Mouse (Mus musculus): ENCODE results near the gene Adra1d. TPM values are rescaled to one million over a fixed set of nuclear protein-coding genes. Genes with fewer than 3 reads are reported as not detected.

Gene Adra1d
- total and polyA plus RNA-seq, 2 experiments from 2014 or later: 0.52 to 6.7 TPM

- DNase-seq (ENCODE audit: low spot score) (no peak), ATAC-seq (ENCODE audit: insufficient read depth, low read depth) (no peak)
- Histone ChIP-seq H3K4me1 (ENCODE audit: control insufficient read depth, insufficient read depth) (peaks cover 37% of the 10 kb centered on the region), H3K4me3 (ENCODE audit: low read depth, low read length) (no peak overlapping the region), H3K36me3 (replicated peaks; ENCODE audit: control insufficient read depth, insufficient read depth, low read length) (no peaks in the 10 kb centered on the region), H3K27me3 (ENCODE audit: control insufficient read depth, insufficient read depth, low read length) (no peaks in the 10 kb centered on the region), H3K4me2 (ENCODE audit: low read depth, low read length) (no peak overlapping the region), H3K9ac (replicated peaks; ENCODE audit: low read depth, low read length) (no peak overlapping the region), H3K9me3 (replicated peaks; ENCODE audit: control insufficient read depth, low read length) (no peaks in the 10 kb centered on the region), H3K27ac (ENCODE audit: low read depth) (no peak overlapping the region)
- 91% methylated on average over 4 of the region's 4 CpGs for WGBS
- TF ChIP-seq EP300 (IDR thresholded peaks at IDR 0.05; ENCODE audit: low read depth): no peak
- TF ChIP-seq CTCF (IDR thresholded peaks at IDR 0.05; ENCODE audit: low read depth): no peak
Observed at GRCm38 (mm10) chr2:131497224-131497856, 64.7 kb downstream of the Adra1d start.

DNA sequence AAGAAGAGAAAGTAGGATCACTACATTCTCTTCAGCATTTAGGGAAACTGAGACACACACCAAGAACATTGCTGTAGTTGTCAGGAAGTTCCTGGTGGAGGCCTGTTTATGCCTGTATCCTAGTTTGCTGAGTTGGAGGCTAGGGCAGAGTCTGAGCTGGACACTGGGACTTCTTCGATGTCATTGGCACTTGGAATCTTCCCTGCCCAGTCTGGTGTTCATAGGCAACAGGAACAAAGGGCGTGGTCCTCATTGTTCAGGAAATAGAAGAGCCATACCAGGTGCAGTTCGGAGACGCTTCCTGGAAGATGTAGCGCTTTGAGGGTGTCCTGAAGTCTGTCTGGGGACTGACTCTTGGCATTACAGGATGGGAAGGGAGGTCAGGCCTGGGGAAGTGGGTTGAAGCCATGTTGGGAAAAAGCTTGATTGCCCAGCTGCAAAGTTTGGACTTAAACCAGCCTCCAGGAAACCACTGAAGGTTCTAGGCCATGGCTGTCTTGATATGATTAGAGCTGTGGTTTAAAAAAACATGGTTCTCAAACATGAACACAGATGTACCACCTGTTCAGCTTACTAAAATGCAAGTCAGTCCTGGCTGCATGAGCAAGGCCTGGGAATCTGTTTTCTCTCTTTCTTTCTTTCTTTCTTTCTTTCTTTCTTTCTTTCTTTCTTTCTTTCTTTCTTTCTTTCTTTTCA, 65.8 kb downstream of the Adra1d start:
- no peak overlapping the region for H3K9ac ChIP-seq (replicated peaks; ENCODE audit: low read depth, low read length)
- H3K27me3 ChIP-seq (ENCODE audit: control insufficient read depth, insufficient read depth, low read length): no peaks in the 10 kb centered on the region
- TF ChIP-seq CTCF (IDR thresholded peaks at IDR 0.05; ENCODE audit: low read depth) (no peak), EP300 (IDR thresholded peaks at IDR 0.05; ENCODE audit: low read depth) (no peak)
- DNase-seq (ENCODE audit: low spot score) (no peak), ATAC-seq (ENCODE audit: insufficient read depth, low read depth) (no peak)
- no peak overlapping the region for H3K4me2 ChIP-seq (ENCODE audit: low read depth, low read length)
- H3K27ac ChIP-seq (ENCODE audit: low read depth): no peak overlapping the region
- H3K4me1 ChIP-seq (ENCODE audit: control insufficient read depth, insufficient read depth): peaks cover 31% of the 10 kb centered on the region
- H3K36me3 ChIP-seq (replicated peaks; ENCODE audit: control insufficient read depth, insufficient read depth, low read length): no peaks in the 10 kb centered on the region
- H3K9me3 ChIP-seq (replicated peaks; ENCODE audit: control insufficient read depth, low read length): no peaks in the 10 kb centered on the region
- no peak overlapping the region for H3K4me3 ChIP-seq (ENCODE audit: low read depth, low read length)
- WGBS: 79% methylated on average over 5 of the region's 5 CpGs

Other genes with a start within 250 kb of the Adra1d start
- 1.0 and 7.7 TPM in 2 replicates for gene Rnf24, start 209.4 kb downstream of the Adra1d start, total RNA-seq (2014; rRNA removed; ENCODE audit: low replicate concordance)
- 1.3 and 1.4 TPM in 2 replicates for gene Rnf24, start 209.4 kb downstream of the Adra1d start, polyA plus RNA-seq (2015; fragmentation: Nextera tagmentation; extraction: Ambion mirVana)
- gene Smox, start 70.8 kb downstream of the Adra1d start, total RNA-seq (2014; rRNA removed; ENCODE audit: low replicate concordance): 30.2 and 31.4 TPM in 2 replicates
- gene Smox, start 70.8 kb downstream of the Adra1d start, polyA plus RNA-seq (2015; fragmentation: Nextera tagmentation; extraction: Ambion mirVana): 32.4 and 32.7 TPM in 2 replicates

All from heart, postnatal 0 days (tissue).